Mouse (Mus musculus) layer of hippocampus, postnatal 14 days (tissue): Measurements from ENCODE around the gene Tfb2m. TPM values are rescaled to one million over a fixed set of nuclear protein-coding genes. Genes with fewer than 3 reads are reported as not detected.

Experiments
- DNase-seq, 2 experiments: peaks; one replicate each; pipeline ENCODE4 v3.0.0; 2021 to 2022; ENCODE audit warnings: low spot score in 2 of 2, mixed read lengths in 1 of 2
- long read RNA-seq, 2 experiments: library from polyadenylated mRNA; stranded (forward); transcript quantifications; one replicate each; pipeline ENCODE4 v2.0.0; 2021
- total RNA-seq, 2 experiments: library from RNA; stranded (reverse); gene quantifications; 2 replicates each; pipeline ENCODE4 v1.2.3; 2021

Tfb2m gene
- total RNA-seq: 10 to 100 TPM; 21.4 to 23.9 TPM
- long read RNA-seq, experiment 1, transcript Tfb2m-201 (8 exons, 2,449 nt): major isoform, 21 of 30 reads
- long read RNA-seq, experiment 1, partial matches to known transcripts: 0 of 30 reads
- long read RNA-seq, experiment 1, other reads (novel, unspliced or antisense): 9 of 30 reads
- long read RNA-seq, experiment 2, transcript Tfb2m-201 (8 exons, 2,449 nt): major isoform, 14 of 20 reads
- long read RNA-seq, experiment 2, partial matches to known transcripts: 0 of 20 reads
- long read RNA-seq, experiment 2, other reads (novel, unspliced or antisense): 6 of 20 reads

DNA sequence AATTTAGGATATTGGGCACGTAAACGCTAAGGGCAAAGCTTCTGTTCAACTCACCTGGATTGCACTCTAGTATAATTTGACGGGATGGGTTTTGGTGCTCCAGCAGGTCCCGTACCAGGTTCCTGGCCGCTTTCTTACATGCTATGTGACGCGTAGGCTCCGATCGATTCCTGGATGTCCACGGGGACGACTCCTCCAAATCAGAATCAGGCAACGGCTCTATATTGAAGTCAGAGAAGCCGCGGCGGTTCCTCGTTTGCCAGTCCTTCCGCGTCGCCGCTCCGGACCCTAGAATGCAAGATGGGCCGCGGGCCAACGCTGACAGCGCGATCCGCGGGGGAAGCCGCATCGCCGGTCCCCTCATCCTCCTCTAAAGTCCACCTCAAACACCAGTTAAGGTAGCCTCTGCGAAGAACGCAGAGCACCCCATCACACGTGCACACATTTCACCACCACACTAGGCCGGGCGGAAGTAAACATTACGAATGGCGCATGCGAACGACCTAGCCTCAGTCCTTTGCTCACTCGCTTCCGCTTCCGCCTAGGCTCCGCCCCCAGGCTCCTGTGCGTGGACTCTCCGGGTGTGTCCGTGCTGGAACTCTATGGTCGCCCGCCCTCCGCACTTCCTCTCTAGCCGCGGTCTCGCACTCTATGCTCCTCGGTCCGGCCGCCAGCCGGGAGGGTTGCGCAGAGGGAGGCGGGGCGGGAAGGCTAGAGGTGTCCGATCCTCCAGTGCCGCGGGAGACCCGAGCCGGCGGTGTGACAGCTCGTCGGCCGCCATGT is at the start of gene Tfb2m, which contains the start of gene Cnst:
Tfb2m (minus strand) TSS at position 500 of the 783 bp plus-strand sequence.
Cnst (plus strand) TSS at position 603 of the 783 bp plus-strand sequence.
- peak; percentile 95 to 98 for DNase-seq

DNA sequence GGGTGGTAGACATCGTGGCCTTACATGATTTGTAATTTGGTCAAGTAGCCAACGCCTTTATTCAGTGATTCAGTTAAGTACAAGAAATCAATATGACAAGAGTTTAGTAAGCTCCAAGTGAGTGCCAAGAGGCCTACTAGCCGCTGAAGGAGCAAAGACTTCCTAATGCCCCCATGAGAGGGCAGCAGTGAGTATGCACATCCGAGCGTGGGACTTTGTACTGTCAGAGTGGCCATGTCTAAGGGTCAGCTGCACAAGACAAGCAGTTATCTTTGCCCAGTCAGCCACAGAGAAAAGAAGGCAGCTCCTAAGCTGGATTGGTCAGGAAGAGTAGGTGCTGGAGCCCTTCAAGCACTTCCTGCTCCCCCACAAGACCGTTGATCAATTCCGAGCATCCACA is 46.9 kb upstream of the Tfb2m start:
- DNase-seq: no peak

DNA sequence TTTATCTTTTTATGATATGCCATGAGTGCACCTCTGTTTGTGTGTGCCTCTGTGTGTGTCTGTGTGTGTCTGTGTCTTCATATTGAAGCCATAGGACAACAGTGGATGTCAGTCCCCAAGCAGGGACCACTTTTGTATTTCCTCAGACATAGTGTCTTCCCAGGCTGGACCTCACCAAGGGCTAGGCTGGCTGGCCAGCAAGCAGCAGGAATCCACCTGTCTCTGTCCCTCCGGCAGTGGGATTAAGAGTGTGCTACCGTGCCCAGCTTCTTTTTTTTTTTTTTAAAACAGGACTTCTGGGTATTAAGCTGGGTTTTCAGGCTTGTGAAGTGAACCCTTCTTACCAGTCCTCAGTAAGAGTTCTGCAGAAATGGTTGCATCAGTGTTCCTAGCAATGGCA is 46.1 kb upstream of the Tfb2m start:
- DNase-seq: no peak

DNA sequence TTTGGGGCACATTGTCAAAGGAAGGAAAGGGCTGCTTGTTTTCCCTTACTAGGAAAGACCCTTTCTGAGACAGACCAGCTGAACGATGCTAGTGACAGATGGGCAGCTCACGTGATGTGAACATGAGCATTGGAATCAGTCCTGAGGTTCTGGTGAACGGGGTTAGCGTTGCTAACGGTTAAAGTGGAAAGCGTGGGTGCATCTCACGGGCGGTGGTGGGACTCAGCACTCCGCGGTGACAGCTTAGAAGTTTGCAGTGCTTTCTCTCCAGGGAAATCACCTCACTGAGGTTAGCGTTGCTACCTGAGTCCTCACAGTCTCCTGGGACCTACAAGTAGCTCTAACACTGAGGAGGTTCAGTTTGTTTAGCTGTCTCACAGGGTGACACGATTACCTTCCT is 45.6 kb upstream of the Tfb2m start:
- DNase-seq: peak; percentile 61 to 83

DNA sequence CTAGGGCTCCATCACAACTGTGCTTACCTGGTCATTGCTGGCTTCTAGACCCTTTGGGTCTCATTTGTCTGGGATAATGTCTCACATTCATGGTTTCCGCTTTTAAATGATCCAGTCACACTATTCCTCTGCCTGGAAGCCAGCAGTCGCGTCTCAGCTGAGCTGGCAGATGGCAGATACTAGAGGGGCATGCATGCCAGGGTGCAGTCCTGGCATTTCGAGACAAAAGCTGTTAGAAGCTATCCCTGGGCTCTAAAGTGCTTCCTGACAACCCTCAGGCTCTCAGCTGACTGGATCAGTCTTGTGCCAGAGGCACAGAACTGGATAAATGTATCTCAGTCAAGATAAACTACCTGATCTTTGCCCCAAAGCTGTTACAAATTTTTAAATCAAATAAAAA is 42.2 kb upstream of the Tfb2m start:
- DNase-seq: peak; percentile 36 to 74

DNA sequence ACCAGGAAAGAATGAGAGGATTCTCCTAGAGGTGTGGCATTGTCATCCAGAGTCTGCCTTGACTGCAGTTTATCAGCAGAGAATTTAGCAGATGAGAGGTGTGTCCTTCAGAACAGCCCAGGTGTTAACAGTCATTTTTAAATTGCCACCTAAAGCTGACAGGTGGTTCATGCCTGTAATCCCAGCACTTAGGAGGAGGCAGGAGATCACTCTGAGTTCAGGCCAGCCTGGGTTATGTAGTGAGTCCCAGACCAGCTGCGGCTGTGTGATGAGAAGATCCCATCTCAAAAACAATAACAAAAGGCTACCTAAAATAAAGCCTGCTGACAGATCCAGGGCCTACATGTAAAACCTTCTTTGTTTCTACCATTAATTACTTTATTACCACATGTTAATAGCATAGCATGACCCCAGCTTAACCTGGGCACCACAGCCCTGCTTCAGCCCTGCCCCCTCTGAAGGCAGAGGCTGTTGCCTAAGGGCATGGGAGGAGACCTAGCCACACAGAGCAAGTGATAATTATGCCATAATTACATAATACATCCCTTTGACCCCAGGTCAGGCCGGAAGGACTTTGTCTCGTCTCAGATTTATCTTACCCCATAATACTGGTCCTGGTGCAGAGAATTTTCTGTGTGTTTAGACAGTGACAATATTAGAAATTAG is 40.5 kb upstream of the Tfb2m start:
- no peak for DNase-seq

DNA sequence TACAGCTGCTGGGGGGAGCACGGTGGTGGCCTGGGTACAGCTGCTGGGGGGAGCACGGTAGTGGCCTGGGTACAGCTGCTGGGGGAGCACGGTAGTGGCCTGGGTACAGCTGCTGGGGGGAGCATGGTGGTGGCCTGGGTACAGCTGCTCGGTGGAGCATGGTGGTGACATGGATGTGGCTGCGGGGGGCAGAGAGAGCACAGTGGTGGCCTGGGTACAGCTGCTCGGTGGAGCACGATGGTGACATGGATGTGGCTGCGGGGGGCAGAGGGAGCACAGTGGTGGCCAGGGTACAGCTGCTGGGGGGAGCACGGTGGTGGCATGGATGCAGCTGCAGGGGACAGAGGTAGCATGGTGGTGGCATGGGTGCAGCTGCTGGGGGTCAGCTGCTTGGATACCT is 39.6 kb upstream of the Tfb2m start:
- no peak for DNase-seq

DNA sequence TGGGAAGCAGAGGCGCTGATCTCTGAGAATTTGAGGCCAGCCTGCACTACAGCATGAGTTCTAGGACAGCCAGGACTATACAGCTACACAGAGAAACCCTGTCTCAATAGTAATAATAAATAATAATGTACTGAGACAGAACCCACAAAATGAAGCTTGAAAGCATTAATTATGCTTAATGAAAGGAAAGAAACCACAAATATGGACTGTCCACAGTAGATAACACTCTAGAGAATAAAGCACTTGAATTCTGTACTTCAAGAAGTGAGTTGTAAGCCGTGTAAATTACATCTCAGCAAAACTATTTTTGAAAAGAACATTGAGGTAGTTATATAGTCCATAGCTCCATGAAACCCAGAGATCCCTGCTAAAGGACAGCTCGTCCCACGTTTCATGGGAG is 38.2 kb upstream of the Tfb2m start:
- DNase-seq: no peak

DNA sequence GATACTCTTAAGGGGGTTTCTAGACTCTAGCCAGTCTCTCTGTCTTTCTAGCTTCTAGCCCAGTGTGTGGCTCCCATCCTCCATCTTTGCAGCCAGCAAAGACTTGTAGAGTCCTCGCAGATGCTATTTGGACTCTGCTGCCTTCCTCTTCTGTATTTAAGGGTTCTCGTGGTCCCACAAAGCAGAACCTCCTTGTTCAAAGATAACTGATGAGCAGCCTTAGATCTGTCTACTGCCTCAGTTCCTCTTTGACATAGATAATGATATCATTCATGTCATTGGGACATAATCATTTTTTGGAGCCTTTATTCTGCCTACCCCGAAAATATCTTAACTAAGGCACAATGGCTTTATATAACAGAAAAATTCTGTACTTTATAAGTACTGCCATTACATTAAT is 37.0 kb upstream of the Tfb2m start:
- DNase-seq: no peak

DNA sequence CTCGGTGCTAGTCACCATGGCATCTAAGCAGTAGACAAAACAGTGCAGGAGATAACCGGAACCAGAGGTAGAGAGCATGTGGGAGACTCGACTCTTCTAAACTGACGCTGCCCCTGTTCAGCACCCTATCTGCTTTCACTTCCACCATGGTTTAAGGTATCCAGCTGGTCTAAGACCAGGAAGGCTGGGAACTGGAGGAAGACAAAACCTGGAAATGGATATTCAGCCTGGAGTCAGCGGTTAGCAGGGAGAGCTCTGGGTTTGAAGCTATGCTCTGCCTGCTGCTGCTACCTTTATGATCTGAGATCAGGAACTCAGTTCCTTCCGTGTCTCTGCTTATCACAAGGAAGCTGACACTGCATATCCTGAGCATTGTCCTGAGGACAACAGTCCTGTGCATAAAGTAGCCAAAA is 36.0 kb upstream of the Tfb2m start:
- no peak for DNase-seq

DNA sequence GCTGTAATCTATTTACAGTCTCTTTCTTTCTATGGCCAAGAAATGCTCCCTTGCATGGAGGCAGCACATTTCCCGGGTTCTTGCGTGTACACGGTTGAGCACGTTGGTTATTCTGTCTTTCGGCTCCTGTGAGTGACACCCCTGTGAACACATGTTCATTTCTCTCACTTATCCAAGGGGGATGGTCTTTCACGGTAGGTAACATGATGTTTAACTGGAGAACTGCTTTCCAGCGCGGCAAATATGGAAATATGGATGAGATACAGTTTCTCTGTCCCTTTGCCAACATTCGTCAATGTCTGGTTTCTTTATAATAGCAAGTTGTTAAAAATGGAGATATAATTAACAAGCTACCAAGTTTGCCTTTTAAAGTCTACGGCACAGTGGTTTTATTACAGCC is 35.4 kb upstream of the Tfb2m start:
- DNase-seq: no peak

DNA sequence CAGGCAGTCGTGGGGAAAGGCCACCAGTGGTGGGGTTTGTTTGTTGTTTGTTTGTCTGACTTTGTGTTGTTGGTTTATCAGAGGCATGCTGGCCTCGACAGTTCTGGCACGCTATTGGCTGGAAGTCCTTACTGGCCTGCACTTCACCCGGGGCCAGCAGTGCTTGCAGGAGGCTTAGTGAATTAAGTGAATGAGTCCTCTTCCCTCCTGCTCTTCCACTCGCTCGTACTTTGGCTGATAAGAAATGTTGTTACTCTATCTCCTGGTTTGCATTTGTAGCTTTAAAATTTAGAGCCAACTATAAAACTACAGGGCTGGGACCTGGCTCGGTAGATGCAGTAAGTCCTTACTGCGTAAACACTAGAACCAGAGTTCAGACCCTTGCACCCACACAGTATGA is 34.1 kb upstream of the Tfb2m start:
- DNase-seq: no peak

DNA sequence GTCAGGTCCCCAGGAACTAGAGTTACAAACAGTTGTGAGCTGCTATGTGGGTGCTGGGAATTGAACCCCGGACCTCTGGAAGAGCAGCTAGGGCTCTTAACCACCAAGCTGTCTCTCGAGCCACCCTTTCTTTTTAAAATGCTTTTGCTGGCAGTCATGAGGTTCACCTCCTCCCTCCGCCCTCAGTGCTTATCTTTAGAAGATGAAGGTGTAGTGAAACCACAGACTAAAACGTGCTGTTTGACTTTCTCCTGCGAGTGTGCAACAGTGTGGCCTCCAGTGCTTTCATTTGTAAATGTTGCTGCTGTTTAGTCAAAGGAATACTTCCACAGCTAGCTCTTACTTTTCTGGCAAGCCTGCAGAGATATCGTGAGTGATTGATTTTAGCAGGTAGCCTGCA is 32.6 kb upstream of the Tfb2m start:
- no peak for DNase-seq

DNA sequence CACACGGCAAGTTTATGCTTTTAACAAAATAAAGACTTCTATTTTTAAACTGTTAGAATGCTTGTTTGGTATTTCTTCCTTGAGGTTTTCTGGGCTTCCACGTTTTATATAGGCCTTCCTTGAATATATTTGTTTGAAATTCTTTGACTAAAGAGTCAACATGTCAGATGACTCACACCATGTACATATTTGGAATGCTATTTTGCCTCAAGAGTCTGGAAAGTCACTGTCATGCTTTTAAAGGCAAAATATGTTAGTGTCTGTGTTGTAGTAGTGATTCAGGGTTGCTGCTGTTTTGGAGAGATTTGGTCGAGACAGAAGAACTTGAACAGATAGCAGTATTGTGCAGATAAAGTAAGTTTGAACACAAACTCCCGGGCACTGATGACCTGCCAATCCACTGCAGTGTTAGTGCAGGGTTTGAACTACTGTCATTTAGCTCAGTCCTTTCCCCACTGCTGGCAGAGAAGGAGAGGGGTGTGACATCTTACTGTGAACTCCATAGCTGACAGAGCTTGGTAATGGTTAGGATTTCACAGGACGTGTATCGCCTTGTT is 27.7 kb upstream of the Tfb2m start:
- no peak for DNase-seq

DNA sequence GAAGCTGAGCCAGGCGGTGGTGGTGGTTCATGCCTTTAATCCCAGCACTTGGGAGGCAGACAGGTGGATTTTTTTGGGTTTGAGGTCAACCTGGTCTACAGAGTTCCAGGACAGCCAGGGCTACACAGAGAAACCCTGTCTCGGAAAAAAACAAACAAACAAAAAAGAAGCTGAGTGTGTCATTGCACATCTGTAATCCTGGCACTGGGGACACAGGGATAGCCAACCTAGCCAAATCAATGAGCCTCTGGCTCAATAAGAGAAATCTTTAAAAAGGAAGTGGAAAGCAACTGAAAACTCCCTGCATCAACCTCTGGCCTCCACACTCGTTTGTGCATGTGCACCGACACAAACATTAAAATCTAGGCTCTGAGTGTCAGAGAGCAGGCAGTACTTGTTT is 25.6 kb upstream of the Tfb2m start:
- DNase-seq: no peak

DNA sequence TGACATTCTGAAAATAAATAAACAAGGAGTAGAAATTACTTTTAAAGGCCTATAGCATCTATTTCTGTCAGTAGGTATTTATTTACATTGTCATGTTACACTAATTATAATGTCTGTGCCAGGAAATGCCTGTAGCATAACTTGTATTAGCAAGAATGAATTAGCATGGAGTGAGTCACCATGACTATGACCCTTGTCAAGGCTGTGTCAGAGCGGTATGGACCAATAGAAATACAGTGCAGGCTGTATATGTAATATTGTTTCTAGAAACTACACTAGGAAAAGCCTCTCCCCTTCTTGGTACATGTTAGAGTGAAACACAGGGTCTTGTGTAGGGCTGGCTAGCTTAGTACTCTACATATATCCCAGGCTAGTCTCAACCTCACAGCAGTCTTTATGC is 24.4 kb upstream of the Tfb2m start:
- DNase-seq: no peak

DNA sequence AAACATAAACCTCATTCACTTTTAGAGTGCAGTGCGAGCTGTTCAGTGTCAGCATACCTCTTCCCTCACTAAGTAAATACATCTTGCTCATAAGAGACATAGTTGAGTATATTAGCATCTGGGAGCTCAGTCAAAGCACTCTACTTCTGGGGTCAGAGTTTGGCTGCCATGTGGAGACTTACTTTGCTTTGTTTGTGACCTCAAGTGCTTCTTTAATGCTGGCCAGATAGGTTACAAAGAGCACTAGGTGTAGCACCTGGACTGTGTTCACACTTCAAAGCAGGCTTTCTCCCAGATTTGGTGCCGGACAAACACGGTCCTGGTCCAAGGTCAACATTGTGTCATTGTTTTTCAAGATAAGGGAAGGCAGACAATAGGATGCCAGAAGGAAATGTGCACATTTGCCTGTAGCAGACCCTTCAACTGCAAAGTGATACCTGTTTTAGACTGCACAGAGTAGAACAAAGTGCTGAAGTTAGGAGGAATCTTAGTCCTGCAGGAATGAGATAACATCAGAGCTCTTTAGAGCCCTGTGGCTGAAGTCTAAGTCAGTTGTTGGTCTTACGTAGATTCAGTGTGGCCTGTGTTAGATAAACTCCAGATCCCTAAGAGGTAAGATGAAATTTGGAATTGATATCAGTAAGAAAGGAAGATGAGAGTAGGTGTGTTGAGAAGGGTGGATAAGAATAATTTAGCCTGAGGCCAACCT is 22.8 kb upstream of the Tfb2m start:
- no peak for DNase-seq

DNA sequence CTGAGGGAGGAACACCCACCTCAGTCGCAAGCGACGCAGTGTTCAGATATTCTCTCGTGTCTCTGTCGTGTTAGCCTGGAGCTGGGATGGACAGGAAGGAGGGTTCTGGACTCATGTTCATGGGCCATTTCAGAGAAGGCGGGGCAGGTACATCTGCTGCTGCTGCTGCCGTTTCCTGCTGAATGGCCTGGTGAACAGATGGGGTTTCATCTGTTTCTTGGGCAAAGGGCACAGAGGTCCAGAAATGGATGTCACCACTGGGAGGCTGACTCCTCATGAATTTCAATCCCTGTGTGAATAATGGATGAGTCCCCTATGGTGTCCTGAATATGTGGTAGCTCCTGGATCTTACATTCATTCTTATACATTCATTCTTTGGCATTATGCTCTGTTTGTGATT is 21.5 kb upstream of the Tfb2m start:
- no peak for DNase-seq

DNA sequence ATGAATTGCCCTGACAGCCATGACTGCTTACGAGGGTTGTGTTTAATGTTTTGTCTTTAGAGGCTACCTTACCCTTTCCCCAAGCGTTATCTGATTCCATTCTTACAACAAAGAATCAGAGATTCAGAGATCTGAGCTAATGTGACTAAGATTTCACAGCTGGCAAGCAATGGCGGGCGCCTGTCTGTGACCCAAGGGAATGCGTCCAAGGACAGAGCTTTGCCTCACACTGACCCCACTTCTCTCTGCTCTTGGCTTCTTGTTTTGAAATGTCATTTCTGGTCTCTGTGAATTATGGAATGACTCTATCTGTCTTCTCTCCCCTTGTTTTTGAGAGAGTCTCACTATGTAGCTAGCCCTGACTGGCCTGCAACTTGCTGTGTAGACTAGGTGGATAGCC is 17.9 kb upstream of the Tfb2m start:
- DNase-seq: no peak

DNA sequence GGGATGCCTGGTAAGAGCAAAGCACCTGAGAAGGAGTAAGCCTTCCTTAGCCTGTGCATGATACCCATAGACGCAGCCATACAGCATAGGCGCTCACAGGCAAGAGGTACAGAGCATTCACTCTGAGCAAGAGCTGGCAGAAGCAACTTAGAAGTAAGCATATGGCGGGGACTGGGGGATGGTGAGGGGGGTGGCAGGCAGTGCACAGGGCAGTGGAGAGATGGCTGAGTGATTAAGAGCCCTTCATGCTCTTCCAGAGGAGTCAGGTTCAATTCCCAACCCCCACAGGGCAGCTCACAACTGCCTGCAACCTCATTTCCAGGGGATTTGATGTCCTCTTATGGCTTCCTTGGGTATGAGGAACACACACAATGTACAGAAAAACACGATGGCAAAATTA is 17.1 kb upstream of the Tfb2m start:
- no peak for DNase-seq

DNA sequence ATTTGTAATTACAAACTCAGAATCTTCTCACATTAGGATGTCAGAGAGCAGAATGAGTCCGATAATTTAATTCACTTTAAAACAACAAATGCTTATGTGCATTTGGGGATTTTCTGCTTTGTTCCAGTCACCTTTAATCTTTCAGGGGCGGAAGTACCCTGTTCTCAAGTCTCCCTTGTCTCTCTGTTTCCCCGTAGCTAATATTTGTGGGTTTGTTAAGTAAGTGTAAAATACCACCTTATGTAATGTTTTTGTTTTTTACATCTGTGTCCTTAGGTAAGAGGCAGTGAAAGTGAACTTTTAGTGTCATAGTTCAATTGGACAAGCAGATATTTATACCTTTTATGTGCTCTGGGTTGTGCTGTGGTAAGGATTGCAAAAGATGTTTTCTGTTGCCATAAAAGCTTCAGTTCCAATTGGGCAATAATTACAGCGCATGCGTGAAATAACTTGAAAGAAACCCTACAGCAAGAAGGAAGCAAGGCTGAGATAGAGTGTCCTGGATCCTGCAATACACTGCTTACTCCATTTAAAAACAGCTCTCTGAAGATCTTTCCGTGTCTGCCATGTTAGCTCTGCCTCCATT is 14.9 kb upstream of the Tfb2m start:
- DNase-seq: no peak
